Mouse (Mus musculus): ENCODE results near the gene Syt15.

Gene Syt15

GRCm38 (mm10) chr14:34219295-34219694, at the start of gene Syt15:
Gene Syt15 (plus strand): TSS chr14:34219595.
- no peak for DNase-seq

- no peak for DNase-seq
Measured at GRCm38 (mm10) chr14:34171107-34171506, 48.3 kb upstream of the Syt15 start.

- no peak for DNase-seq
Measured at GRCm38 (mm10) chr14:34179351-34179750, 40.0 kb upstream of the Syt15 start.

- DNase-seq = no peak
Measured at GRCm38 (mm10) chr14:34183101-34183500, 36.3 kb upstream of the Syt15 start.

DNA sequence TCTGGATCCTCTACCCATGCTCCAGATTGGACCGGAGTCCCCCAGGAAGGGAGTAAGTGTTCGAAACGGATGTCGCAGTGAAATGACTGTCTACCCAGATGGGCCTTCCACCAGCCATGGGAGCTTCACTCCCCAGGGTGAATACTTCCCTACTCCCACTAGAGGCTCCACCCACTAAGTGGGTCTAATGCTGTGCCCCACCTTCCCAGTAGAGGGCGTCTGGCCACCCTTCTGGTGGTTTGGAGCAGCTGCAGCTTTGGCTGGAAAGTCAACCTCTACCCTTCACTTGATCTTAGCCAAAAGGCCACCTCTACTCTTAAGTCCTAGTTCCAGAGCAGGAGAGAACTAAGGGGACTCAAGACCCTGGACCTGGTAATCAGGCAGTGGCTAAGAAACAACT, 30.8 kb upstream of the Syt15 start:
- DNase-seq = peak; percentile 13 to 40

DNA sequence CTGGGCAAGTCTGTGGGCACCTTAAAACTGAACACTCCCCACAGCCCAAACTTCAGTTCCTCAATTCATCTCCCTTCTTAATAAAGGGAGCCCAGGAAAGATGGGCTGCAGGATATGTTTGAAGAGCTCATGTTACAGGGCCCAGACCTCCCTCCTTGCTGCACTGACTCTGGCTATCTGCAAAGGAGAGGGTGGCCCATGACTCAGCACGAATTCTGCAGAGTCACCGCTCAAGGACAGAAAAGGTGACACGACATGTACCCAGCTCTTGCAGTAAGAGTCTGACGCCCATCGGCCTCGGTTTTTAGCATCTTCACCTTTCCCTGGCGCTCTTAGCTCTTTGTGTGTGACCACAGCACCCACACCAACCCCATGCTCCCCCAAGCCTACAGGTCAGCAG, 29.0 kb upstream of the Syt15 start:
- no peak for DNase-seq

- no peak for DNase-seq
Measured at GRCm38 (mm10) chr14:34193879-34194278, 25.5 kb upstream of the Syt15 start.

- DNase-seq = peak; percentile 21 to 41
Measured at GRCm38 (mm10) chr14:34195466-34195865, 23.9 kb upstream of the Syt15 start.

DNA sequence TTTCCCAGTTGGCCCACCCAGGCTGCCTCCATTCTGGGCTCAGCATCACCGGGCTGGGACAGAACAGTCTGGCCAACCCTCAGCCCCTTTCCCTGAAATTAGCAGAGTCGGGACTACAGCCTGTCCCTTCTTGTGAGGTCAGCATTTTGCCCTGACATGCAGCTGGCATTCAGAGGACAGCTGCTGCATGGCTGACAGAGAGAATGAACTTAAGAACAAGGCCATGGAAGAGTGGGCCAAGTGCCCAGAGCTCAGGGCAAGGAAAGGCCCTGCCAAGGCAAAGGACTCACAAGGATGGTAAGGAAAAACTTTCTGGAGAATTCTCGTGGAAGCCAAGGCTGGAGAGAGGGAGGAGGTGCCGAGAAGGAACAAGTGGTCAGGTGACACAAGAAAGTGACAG, 22.7 kb upstream of the Syt15 start:
- DNase-seq = no peak

DNA sequence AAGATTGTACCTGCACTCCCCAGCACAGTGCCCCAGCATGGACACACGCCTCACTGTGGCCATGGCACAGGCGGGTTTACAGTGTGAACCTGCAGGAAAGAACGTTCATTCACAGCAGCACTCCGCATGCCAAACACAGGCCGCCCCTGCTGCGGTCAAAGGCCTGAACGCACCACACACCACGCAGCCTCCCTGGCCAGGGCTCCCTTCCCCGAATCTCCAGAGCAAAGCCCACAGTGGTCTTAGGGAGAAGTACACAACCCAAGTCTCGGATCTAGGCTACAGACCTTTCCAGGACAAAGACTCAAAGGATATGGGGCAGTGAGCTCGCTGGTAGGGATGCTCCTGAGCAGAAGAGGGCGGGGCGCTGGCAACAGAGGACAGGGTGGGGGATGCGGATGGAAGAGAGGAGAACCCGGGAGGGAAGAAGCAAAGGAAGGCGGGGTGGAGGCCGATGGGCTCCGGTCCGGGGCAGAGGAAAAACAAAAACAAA, 18.6 kb upstream of the Syt15 start:
- peak; percentile 45 to 49 for DNase-seq

DNA sequence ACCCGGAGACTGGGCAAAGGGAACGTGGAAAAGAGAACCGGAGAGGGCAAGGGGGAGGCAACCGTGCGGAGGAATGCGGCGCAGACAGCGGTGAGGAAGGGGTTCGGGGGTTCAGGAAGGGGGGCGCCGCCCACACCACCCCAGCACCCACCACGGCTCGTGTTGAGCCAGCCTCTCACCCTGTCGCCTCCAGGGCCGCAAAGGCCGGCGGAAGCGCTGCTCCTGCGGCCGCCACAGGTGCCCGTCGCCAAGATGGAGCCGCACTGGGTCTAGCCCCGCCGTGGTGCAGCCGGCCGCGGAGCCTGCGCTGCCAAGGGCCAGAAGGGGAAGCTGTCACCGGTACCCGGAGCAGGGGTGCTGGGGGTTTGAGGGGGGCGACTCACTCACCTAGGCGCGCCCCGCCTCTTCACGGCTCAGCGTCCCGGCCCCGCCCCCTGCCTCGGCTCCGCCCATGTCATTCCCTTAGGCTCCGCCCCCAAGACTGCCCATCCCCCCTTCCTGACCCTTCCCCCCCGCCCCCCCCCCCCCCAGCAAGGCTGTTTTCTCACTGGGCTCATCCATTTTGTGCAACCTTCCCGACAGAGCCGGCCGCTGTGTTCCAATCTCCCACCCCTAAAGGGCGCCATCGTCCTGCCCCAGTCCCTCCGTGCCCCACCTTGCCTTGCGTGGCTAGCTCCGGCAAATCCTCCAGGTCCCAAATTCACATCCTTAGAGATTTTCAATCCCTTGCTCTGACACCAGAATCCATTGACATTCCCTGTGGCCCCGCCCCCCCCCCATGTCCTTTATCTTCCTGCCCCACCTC, 18.0 kb upstream of the Syt15 start, which contains the start of gene Gprin2:
Gprin2 (minus strand) TSS at position 423 of the 805 bp plus-strand sequence.
- peak; percentile 54 to 68 for DNase-seq

DNA sequence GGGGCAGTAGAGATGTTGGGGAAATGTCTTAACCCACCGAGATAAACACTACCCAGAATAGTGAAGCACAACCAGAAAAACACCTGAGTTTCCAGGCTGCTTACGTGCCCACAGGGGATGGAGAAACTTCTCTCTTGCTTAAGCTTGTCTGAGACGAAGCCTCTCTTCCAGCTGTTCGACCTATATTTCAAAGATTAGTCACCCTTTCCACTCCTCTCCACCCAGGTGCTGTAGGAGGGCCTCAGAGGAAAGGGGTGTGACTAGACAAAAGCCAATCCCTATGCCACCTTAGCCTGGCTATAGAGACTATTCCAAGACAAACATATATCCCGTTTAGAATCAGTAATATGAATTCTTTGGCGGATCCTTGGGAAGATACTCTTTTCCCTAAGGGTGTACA, 11.4 kb upstream of the Syt15 start:
- no peak for DNase-seq

DNA sequence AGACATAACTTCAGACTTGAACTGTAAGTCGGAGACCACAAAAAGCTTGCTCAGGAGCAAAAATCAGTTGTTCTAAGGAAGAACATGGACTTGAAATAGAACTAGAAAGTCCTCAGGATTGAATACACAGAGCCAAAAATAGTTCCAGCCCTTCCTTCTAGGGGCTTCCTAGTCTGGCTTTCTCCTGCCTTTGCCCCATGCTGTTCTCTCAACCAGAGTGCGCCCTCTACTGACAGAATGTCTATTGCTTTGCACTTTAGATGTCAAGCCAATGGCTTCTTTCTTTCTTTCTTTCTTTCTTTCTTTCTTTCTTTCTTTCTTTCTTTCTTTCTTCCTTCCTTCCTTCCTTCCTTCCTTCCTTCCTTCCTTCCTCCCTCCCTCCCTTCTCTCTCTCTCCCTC, 10.7 kb upstream of the Syt15 start:
- DNase-seq = peak in 1 of 2 experiments; percentile 53

DNA sequence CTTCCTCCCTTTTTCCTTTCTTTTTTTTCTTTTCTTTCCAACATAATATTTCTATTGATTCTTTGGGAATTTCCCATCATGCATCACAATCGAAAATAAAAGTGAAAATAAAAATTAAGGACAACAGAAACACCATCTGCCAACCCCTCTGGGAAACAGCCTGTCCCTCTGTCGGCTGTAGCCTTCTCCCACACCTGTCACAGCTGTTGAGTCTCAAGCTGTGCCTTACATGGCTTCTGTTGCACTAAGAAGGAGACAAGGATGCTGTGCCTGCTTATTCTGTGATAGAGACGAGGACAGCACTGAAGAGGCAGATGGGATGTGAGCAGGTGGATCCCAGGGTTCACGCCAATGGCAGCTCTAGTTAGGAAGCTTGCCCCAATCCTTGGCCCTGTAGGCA, 10.3 kb upstream of the Syt15 start:
- no peak for DNase-seq

DNA sequence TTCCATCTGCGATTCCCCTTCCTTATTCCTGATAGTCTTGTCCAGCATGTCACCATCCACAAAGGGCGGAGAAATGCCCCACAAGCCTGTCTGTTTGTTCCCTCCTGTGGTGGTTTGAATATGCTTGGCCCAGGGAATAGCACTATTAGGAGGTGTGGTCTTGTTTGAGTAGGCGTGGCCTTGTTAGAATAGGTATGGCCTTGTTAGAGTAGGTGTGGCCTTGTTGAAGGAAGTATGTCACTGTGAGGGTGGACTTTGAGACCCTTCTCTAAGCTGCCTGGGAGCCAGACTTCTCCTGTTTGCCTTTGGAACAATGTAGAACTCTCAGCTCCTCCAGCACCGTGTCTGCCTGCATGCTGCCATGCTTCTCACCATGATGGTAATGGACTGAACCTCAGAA, 9.5 kb upstream of the Syt15 start:
- DNase-seq = no peak

DNA sequence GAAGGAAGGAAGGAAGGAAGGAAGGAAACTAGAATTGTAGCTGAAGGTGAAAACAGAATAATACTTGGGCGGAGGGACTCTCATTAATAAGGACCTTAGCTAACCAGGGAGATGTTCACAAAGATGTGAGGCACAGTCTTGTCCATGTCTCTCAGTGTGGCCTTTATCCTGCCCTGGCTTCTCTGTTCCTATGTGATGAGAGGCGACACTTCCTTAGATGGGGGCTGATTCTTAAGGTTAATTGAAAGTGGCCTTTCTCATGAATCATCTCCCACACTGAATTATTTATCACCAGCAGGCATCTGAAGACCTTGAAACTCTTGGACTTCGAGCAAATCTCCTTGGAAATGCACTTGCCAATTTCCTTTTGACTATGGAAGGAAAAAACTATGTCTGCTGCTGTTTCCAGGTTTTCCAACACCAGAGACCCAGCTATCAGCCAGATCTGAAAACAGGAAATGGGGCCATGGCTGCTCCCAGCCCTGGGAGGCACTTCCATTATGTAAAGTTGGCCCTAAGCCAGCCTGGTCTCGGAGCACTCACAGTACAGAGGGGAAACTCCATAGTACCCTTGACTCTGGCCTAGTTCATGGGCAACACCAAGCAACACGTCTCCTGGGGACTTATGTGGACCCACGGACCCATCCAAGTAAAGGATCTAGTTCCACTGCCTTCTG, 3.8 kb upstream of the Syt15 start:
- DNase-seq = no peak

GRCm38 (mm10) chr14:34219786-34220198, 397 bp downstream of the Syt15 start:
- no peak for DNase-seq

- no peak for DNase-seq
Measured at GRCm38 (mm10) chr14:34220426-34220825, 1.0 kb downstream of the Syt15 start.

GRCm38 (mm10) chr14:34221416-34222077, 2.2 kb downstream of the Syt15 start:
- no peak for DNase-seq

GRCm38 (mm10) chr14:34223362-34223898, 4.0 kb downstream of the Syt15 start:
- DNase-seq = no peak

GRCm38 (mm10) chr14:34225986-34226385, 6.6 kb downstream of the Syt15 start:
- DNase-seq = no peak

DNA sequence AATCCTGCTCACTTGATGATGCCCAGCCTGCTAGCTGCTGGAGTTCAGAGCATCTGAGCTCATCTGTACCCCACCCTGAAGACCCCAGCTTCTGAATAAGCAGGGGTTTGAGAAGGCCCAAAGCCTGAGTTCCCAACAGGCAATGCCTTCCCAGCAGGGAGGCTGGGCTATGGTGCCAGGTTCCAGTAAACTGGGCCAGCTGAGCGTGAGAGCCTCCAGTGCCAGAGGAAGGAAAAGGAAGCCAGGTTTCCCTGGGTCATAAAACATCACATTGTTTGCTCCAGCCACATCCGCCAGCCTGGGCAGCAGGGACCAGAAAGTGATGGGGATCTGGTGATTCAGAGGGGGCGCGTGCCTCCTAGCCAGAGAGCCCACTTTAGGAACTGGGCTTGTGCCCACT, 7.2 kb downstream of the Syt15 start:
- no peak for DNase-seq

GRCm38 (mm10) chr14:34227981-34228380, 8.6 kb downstream of the Syt15 start:
- no peak for DNase-seq

All from cerebellum, postnatal 36 days (tissue).